Mouse (Mus musculus) activated CD4-positive, CD25-positive, alpha-beta regulatory T cell (primary cell): ENCODE data around the gene Olfr715b. TPM values are rescaled to one million over a fixed set of nuclear protein-coding genes. Genes with fewer than 3 reads are reported as not detected.

Source experiments
- polyA plus RNA-seq, 2 experiments: library from polyadenylated mRNA; unstranded; fragments of 100-300 nt; shearing (Covaris generic); gene quantifications; one replicate each; pipeline ENCODE4 v1.2.1; 2017

Gene Olfr715b
- polyA plus RNA-seq = not detected

GRCm38 (mm10) chr7:107110269-107110668, at the start of gene Olfr715b:
Gene Olfr715b (minus strand): TSS chr7:107110369.

DNA sequence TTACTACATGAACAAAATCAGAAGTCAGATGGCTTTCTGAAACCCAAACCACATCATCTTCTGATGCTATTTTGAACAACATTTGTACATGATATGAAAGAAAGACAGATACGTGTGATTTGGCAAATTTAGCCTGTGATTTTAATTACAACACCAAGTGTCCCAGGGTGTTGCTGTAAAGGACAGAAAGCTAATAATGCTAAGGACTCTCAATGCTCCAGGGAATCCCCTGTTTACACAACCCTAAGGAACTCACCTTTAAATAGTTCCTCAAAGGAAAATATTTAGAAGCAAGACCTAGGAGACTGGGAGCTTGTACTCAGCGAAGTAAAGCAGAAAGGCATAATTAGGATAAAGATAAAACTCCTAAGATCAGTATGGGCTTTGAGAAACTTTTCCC, 27.9 kb upstream of the Olfr715b start, which contains the start of gene Olfr716:
Gene Olfr716 (plus strand): TSS at position 301 of the 400 bp plus-strand sequence.

GRCm38 (mm10) chr7:107130983-107131382, 20.8 kb upstream of the Olfr715b start, which contains the start of gene Olfr715:
Gene Olfr715 (minus strand): TSS chr7:107131083.

GRCm38 (mm10) chr7:107092920-107093319, 17.2 kb downstream of the Olfr715b start, which contains the start of gene Olfr17:
Gene Olfr17 (plus strand): TSS chr7:107093220.

GRCm38 (mm10) chr7:107070681-107071080, 39.5 kb downstream of the Olfr715b start, which contains the start of gene Olfr714:
Gene Olfr714 (plus strand): TSS chr7:107070981.

Other genes with a start within 250 kb of the Olfr715b start
- under 1 TPM in 1 of 2 experiments, not detected in 1; 0.09 TPM for gene Olfr704, start 247.2 kb downstream of the Olfr715b start, polyA plus RNA-seq
- under 1 TPM in 1 of 2 experiments, not detected in 1; 0.41 TPM for gene Olfr705, start 233.5 kb downstream of the Olfr715b start, polyA plus RNA-seq
- not detected for gene Olfr706, start 222.2 kb downstream of the Olfr715b start, polyA plus RNA-seq
- gene Olfr707, start 209.1 kb downstream of the Olfr715b start, polyA plus RNA-seq = not detected
- gene Olfr1532-ps1, start 202.4 kb downstream of the Olfr715b start, polyA plus RNA-seq = under 1 TPM in 1 of 2 experiments, not detected in 1; 0.28 TPM
- under 1 TPM in 1 of 2 experiments, not detected in 1; 0.42 TPM for gene Olfr709-ps1, start 178.2 kb downstream of the Olfr715b start, polyA plus RNA-seq
- gene Olfr710, start 162.1 kb downstream of the Olfr715b start, polyA plus RNA-seq = not detected
- under 1 TPM in 1 of 2 experiments, not detected in 1; 0.18 TPM for gene Olfr6, start 146.4 kb downstream of the Olfr715b start, polyA plus RNA-seq
- under 1 TPM in 1 of 2 experiments, not detected in 1; 0.15 TPM for gene Olfr711, start 134.9 kb downstream of the Olfr715b start, polyA plus RNA-seq
- gene Olfr2, start 104.3 kb downstream of the Olfr715b start, polyA plus RNA-seq = not detected
- gene Olfr713, start 79.2 kb downstream of the Olfr715b start, polyA plus RNA-seq = not detected
- not detected for gene Olfr714, start 39.4 kb downstream of the Olfr715b start, polyA plus RNA-seq
- under 1 TPM; 0.14 to 0.17 TPM for gene Olfr17, start 17.1 kb downstream of the Olfr715b start, polyA plus RNA-seq
- gene Olfr715, start 20.7 kb upstream of the Olfr715b start, polyA plus RNA-seq = under 1 TPM in 1 of 2 experiments, not detected in 1; 0.05 TPM
- gene Olfr716, start 28.0 kb upstream of the Olfr715b start, polyA plus RNA-seq = under 1 TPM in 1 of 2 experiments, not detected in 1; 0.98 TPM
- not detected for gene Nlrp14, start 56.6 kb upstream of the Olfr715b start, polyA plus RNA-seq
- gene Rbmxl2, start 99.1 kb upstream of the Olfr715b start, polyA plus RNA-seq = not detected